Mouse (Mus musculus): ENCODE data around the gene Adgre4.

GRCm38 (mm10) chr17:55816853-55817252 is 67.1 kb downstream of the Adgre4 start:
- TF ChIP-seq CTCF (IDR thresholded peaks at IDR 0.05) (no peak), EP300 (IDR thresholded peaks at IDR 0.05) (no peak)
